Mouse (Mus musculus) liver, postnatal 0 days (tissue): ENCODE data around the gene Duoxa1. TPM values are rescaled to one million over a fixed set of nuclear protein-coding genes. Genes with fewer than 3 reads are reported as not detected.

Experiments
- ATAC-seq: fragments of 200-750 bp; cut with Nextera tagmentation; 2 replicates; pipeline ENCODE4 v1.8.0; 2017; ENCODE audit warnings: mild to moderate bottlenecking, moderate library complexity
- DNase-seq: peaks from one replicate; pipeline ENCODE4 v3.0.0-alpha.2; 2016
- H3K27ac ChIP-seq: fragments of 300-500 bp; sonication (generic); 2 replicates; pipeline ENCODE4 v1.5.1; 2014; ENCODE audit warnings: antibody characterized with exemption, moderate library complexity, mild to moderate bottlenecking, low read depth
- H3K27me3 ChIP-seq: fragments of 300-500 bp; sonication (generic); 2 replicates; pipeline ENCODE4 v1.6.1; 2014; ENCODE audit warnings: low read length, control low read depth, mixed read lengths; ENCODE audit not compliant: insufficient read depth
- H3K36me3 ChIP-seq: fragments of 300-500 bp; sonication (generic); replicated peaks from 2 replicates; pipeline ENCODE4 v1.6.1; 2014; ENCODE audit warnings: mild to moderate bottlenecking, control low read depth, low read length, moderate library complexity, mixed read lengths; ENCODE audit not compliant: insufficient read depth
- H3K4me1 ChIP-seq: fragments of 300-500 bp; sonication (generic); 2 replicates; pipeline ENCODE4 v1.6.1; 2014; ENCODE audit warnings: antibody characterized with exemption, mild to moderate bottlenecking, control low read depth; ENCODE audit not compliant: insufficient read depth
- H3K4me2 ChIP-seq: fragments of 300-500 bp; sonication (generic); 2 replicates; pipeline ENCODE4 v1.6.1; 2014; ENCODE audit warnings: low read depth, mild to moderate bottlenecking, low read length, moderate library complexity, mixed read lengths
- H3K4me3 ChIP-seq: fragments of 300-500 bp; sonication (generic); 2 replicates; pipeline ENCODE4 v1.5.1; 2014; ENCODE audit warnings: low read depth, low read length
- H3K9ac ChIP-seq: fragments of 300-500 bp; sonication (generic); replicated peaks from 2 replicates; pipeline ENCODE4 v1.6.1; 2014; ENCODE audit warnings: mild to moderate bottlenecking, moderate library complexity
- H3K9me3 ChIP-seq: fragments of 300-500 bp; sonication (generic); 2 replicates; pipeline ENCODE4 v1.6.1; 2016; ENCODE audit warnings: mild to moderate bottlenecking, control low read depth, low read length, mixed read lengths
- CTCF ChIP-seq: sonication (generic); IDR thresholded peaks from 2 replicates; pipeline ENCODE4 v1.5.1; 2016; ENCODE audit warnings: antibody characterized with exemption, low read depth
- EP300 ChIP-seq: IDR thresholded peaks from 2 replicates; pipeline ENCODE4 v1.6.1; 2016; ENCODE audit warnings: antibody characterized with exemption, low read depth, mild to moderate bottlenecking
- WGBS: fragments of 180-500 bp; shearing (Covaris S2); extraction: QIAGEN DNeasy Blood & Tissue Kit; methylation state at CpG from one replicate; pipeline ENCODE4 v1.1.7; 2014; ENCODE audit not compliant: insufficient replicate concordance; 5-methylcytosine and 5-hydroxymethylcytosine counted together
- polyA plus RNA-seq: library from polyadenylated mRNA; unstranded; fragments of >200 nt; fragmentation: Nextera tagmentation; extraction: Ambion mirVana; gene quantifications from 2 replicates; pipeline ENCODE4 v1.2.1, GENCODE M21; 2015

The Duoxa1 gene
- polyA plus RNA-seq, 1 experiment from 2014 or later = not detected

- H3K27me3 ChIP-seq = peaks cover 71% of the 10 kb centered on the region
- no peak for ATAC-seq
- WGBS = 4% methylated on average over 14 of the region's 14 CpGs
- H3K9ac ChIP-seq = no peak overlapping the region
- H3K9me3 ChIP-seq = no peaks in the 10 kb centered on the region
- H3K4me3 ChIP-seq = no peak overlapping the region
- H3K4me2 ChIP-seq = peak overlapping the region; percentile 52
- TF ChIP-seq EP300 (no peak), CTCF (no peak)
- H3K27ac ChIP-seq = no peak overlapping the region
- peaks cover 9% of the 10 kb centered on the region for H3K4me1 ChIP-seq
- no peak for DNase-seq
- no peaks in the 10 kb centered on the region for H3K36me3 ChIP-seq
These were observed 12.9 kb downstream of the Duoxa1 start for GRCm38 (mm10) chr2:122300656-122301020.

GRCm38 (mm10) chr2:122299911-122300655 is 13.4 kb downstream of the Duoxa1 start:
- ATAC-seq (no peak), DNase-seq (no peak)
- Histone ChIP-seq H3K36me3 (no peaks in the 10 kb centered on the region), H3K9ac (no peak overlapping the region), H3K4me1 (peaks cover 9% of the 10 kb centered on the region), H3K27me3 (peaks cover 76% of the 10 kb centered on the region), H3K4me3 (no peak overlapping the region), H3K4me2 (no peak overlapping the region), H3K27ac (no peak overlapping the region), H3K9me3 (no peaks in the 10 kb centered on the region)
- WGBS = 14% methylated on average over 14 of the region's 14 CpGs
- TF ChIP-seq CTCF = no peak
- no peak for TF ChIP-seq EP300

GRCm38 (mm10) chr2:122298596-122299490 is 14.7 kb downstream of the Duoxa1 start, which contains the start of gene Duoxa2:
Duoxa2 (plus strand) TSS chr2:122298900.
- no peak for DNase-seq
- Histone ChIP-seq H3K4me2 (peak within 1 kb of the TSS; percentile 58), H3K27ac (no peak within 1 kb of the TSS), H3K9ac (no peak within 1 kb of the TSS), H3K36me3 (no peaks in the 10 kb centered on the region), H3K4me1 (peaks cover 9% of the 10 kb centered on the region), H3K9me3 (no peaks in the 10 kb centered on the region), H3K27me3 (peaks cover 81% of the 10 kb centered on the region), H3K4me3 (peak within 1 kb of the TSS; percentile 28; the same call in 1 of the 2 replicates)
- TF ChIP-seq CTCF (no peak), EP300 (no peak)
- 2% methylated on average over 43 of the region's 43 CpGs for WGBS
- ATAC-seq = no peak

- no peak within 1 kb of the TSS for H3K27ac ChIP-seq
- H3K9me3 ChIP-seq = no peaks in the 10 kb centered on the region
- WGBS = 8% methylated on average over 13 of the region's 13 CpGs
- H3K4me2 ChIP-seq = peak within 1 kb of the TSS; percentile 58
- DNase-seq (no peak), ATAC-seq (no peak)
- no peaks in the 10 kb centered on the region for H3K36me3 ChIP-seq
- H3K27me3 ChIP-seq = peaks cover 81% of the 10 kb centered on the region
- no peak within 1 kb of the TSS for H3K9ac ChIP-seq
- H3K4me3 ChIP-seq = peak within 1 kb of the TSS; percentile 28; the same call in 1 of the 2 replicates
- H3K4me1 ChIP-seq = peaks cover 9% of the 10 kb centered on the region
- TF ChIP-seq CTCF (no peak), EP300 (no peak)
These were observed 15.4 kb downstream of the Duoxa1 start, which contains the start of gene Duox2 for GRCm38 (mm10) chr2:122298096-122298499. Duox2 (minus strand) TSS chr2:122298449.

- H3K4me2 ChIP-seq = no peak overlapping the region
- H3K4me1 ChIP-seq = peaks cover 9% of the 10 kb centered on the region
- no peaks in the 10 kb centered on the region for H3K9me3 ChIP-seq
- no peak for DNase-seq
- no peak overlapping the region for H3K27ac ChIP-seq
- 2% methylated on average over 35 of the region's 35 CpGs for WGBS
- TF ChIP-seq EP300 (no peak), CTCF (no peak)
- ATAC-seq = no peak
- no peak overlapping the region for H3K9ac ChIP-seq
- no peaks in the 10 kb centered on the region for H3K36me3 ChIP-seq
- peaks cover 83% of the 10 kb centered on the region for H3K27me3 ChIP-seq
- no peak overlapping the region for H3K4me3 ChIP-seq
These were observed 16.0 kb downstream of the Duoxa1 start for GRCm38 (mm10) chr2:122297271-122298095.
